Mouse (Mus musculus): ENCODE measurements around the gene Mgmt. TPM values are rescaled to one million over a fixed set of nuclear protein-coding genes. Genes with fewer than 3 reads are reported as not detected.

The Mgmt gene
- polyA plus RNA-seq, 1 experiment from 2014 or later = 4.8 TPM

GRCm38 (mm10) chr7:137010451-137010850 is 116.0 kb downstream of the Mgmt start:
- 93% methylated on average over 2 of the region's 2 CpGs for WGBS
- no peak overlapping the region for H3K4me3 ChIP-seq
- H3K36me3 ChIP-seq = no peaks in the 10 kb centered on the region
- H3K9me3 ChIP-seq = no peaks in the 10 kb centered on the region
- no peak overlapping the region for H3K27ac ChIP-seq
- peaks cover 16% of the 10 kb centered on the region for H3K4me1 ChIP-seq (replicated peaks)
- H3K27me3 ChIP-seq (ENCODE audit: insufficient read depth, poor library complexity, severe bottlenecking) = no peaks in the 10 kb centered on the region
- no peak for DNase-seq (ENCODE audit: low spot score)

GRCm38 (mm10) chr7:137012687-137013086 is 118.3 kb downstream of the Mgmt start:
- no peak overlapping the region for H3K4me3 ChIP-seq
- WGBS = 77% methylated on average over 8 of the region's 8 CpGs
- H3K4me1 ChIP-seq (replicated peaks) = peaks cover 14% of the 10 kb centered on the region
- no peaks in the 10 kb centered on the region for H3K36me3 ChIP-seq
- H3K27ac ChIP-seq = no peak overlapping the region
- H3K9me3 ChIP-seq = no peaks in the 10 kb centered on the region
- no peaks in the 10 kb centered on the region for H3K27me3 ChIP-seq (ENCODE audit: insufficient read depth, poor library complexity, severe bottlenecking)
- DNase-seq (ENCODE audit: low spot score) = no peak

- H3K27ac ChIP-seq = no peak overlapping the region
- 70% methylated on average over 3 of the region's 3 CpGs for WGBS
- no peak overlapping the region for H3K4me3 ChIP-seq
- H3K4me1 ChIP-seq (replicated peaks) = peaks cover 14% of the 10 kb centered on the region
- DNase-seq (ENCODE audit: low spot score) = no peak
- no peaks in the 10 kb centered on the region for H3K9me3 ChIP-seq
- H3K36me3 ChIP-seq = no peaks in the 10 kb centered on the region
- no peaks in the 10 kb centered on the region for H3K27me3 ChIP-seq (ENCODE audit: insufficient read depth, poor library complexity, severe bottlenecking)
These were observed 119.0 kb downstream of the Mgmt start for GRCm38 (mm10) chr7:137013433-137013832.

- 90% methylated on average over 5 of the region's 5 CpGs for WGBS
- Histone ChIP-seq H3K4me1 (replicated peaks) (peaks cover 5% of the 10 kb centered on the region; the same call in 1 of the 2 replicates), H3K36me3 (no peaks in the 10 kb centered on the region), H3K9me3 (no peaks in the 10 kb centered on the region), H3K4me3 (no peak overlapping the region), H3K27ac (no peak overlapping the region), H3K27me3 (ENCODE audit: insufficient read depth, poor library complexity, severe bottlenecking) (no peaks in the 10 kb centered on the region)
- DNase-seq (ENCODE audit: low spot score) = no peak
These were observed 124.2 kb downstream of the Mgmt start for GRCm38 (mm10) chr7:137018614-137019013.

- Histone ChIP-seq H3K9me3 (no peaks in the 10 kb centered on the region), H3K36me3 (no peaks in the 10 kb centered on the region), H3K4me1 (replicated peaks) (peaks cover 5% of the 10 kb centered on the region; the same call in 1 of the 2 replicates), H3K27me3 (ENCODE audit: insufficient read depth, poor library complexity, severe bottlenecking) (no peaks in the 10 kb centered on the region), H3K27ac (0 out of 2 replicates have a peak overlapping the region, but pooled peaks have one; percentile 8), H3K4me3 (no peak overlapping the region)
- WGBS = 85% methylated on average over 6 of the region's 6 CpGs
- DNase-seq (ENCODE audit: low spot score) = no peak
These were observed 125.8 kb downstream of the Mgmt start for GRCm38 (mm10) chr7:137020195-137020594.

- Histone ChIP-seq H3K27me3 (ENCODE audit: insufficient read depth, poor library complexity, severe bottlenecking) (no peaks in the 10 kb centered on the region), H3K27ac (no peak overlapping the region), H3K4me1 (replicated peaks) (0 out of 2 replicates have a peak, but pooled peaks cover 3% of the 10 kb centered on the region), H3K9me3 (0 out of 2 replicates have a peak, but pooled peaks cover 6% of the 10 kb centered on the region), H3K36me3 (no peaks in the 10 kb centered on the region), H3K4me3 (no peak overlapping the region)
- WGBS = 91% methylated on average over 4 of the region's 4 CpGs
- no peak for DNase-seq (ENCODE audit: low spot score)
These were observed 136.4 kb downstream of the Mgmt start for GRCm38 (mm10) chr7:137030789-137031188.

- DNase-seq (ENCODE audit: low spot score) = no peak
- peaks cover 11% of the 10 kb centered on the region; the same call in 1 of the 2 replicates for H3K4me1 ChIP-seq (replicated peaks)
- H3K4me3 ChIP-seq = no peak overlapping the region
- H3K27ac ChIP-seq = no peak overlapping the region
- H3K9me3 ChIP-seq = 0 out of 2 replicates have a peak, but pooled peaks cover 6% of the 10 kb centered on the region
- no peaks in the 10 kb centered on the region for H3K27me3 ChIP-seq (ENCODE audit: insufficient read depth, poor library complexity, severe bottlenecking)
- no peaks in the 10 kb centered on the region for H3K36me3 ChIP-seq
- 96% methylated on average over 12 of the region's 12 CpGs for WGBS
These were observed 138.8 kb downstream of the Mgmt start for GRCm38 (mm10) chr7:137033177-137033576.

GRCm38 (mm10) chr7:137034986-137035385 is 140.6 kb downstream of the Mgmt start:
- Histone ChIP-seq H3K4me1 (replicated peaks) (peaks cover 17% of the 10 kb centered on the region), H3K27ac (no peak overlapping the region), H3K9me3 (0 out of 2 replicates have a peak, but pooled peaks cover 6% of the 10 kb centered on the region), H3K27me3 (ENCODE audit: insufficient read depth, poor library complexity, severe bottlenecking) (0 out of 2 replicates have a peak, but pooled peaks cover 4% of the 10 kb centered on the region), H3K36me3 (no peaks in the 10 kb centered on the region), H3K4me3 (no peak overlapping the region)
- 91% methylated on average over 3 of the region's 3 CpGs for WGBS
- DNase-seq (ENCODE audit: low spot score) = no peak

- Histone ChIP-seq H3K4me3 (no peak overlapping the region), H3K9me3 (0 out of 2 replicates have a peak, but pooled peaks cover 2% of the 10 kb centered on the region), H3K27ac (no peak overlapping the region), H3K27me3 (ENCODE audit: insufficient read depth, poor library complexity, severe bottlenecking) (0 out of 2 replicates have a peak, but pooled peaks cover 4% of the 10 kb centered on the region), H3K36me3 (no peaks in the 10 kb centered on the region), H3K4me1 (replicated peaks) (peaks cover 26% of the 10 kb centered on the region)
- DNase-seq (ENCODE audit: low spot score) = no peak
- WGBS = 66% methylated on average over 5 of the region's 5 CpGs
These were observed 141.5 kb downstream of the Mgmt start for GRCm38 (mm10) chr7:137035916-137036315.

GRCm38 (mm10) chr7:137037471-137037870 is 143.1 kb downstream of the Mgmt start:
- Histone ChIP-seq H3K4me3 (no peak overlapping the region), H3K36me3 (no peaks in the 10 kb centered on the region), H3K9me3 (0 out of 2 replicates have a peak, but pooled peaks cover 2% of the 10 kb centered on the region), H3K27ac (no peak overlapping the region), H3K4me1 (replicated peaks) (peaks cover 34% of the 10 kb centered on the region), H3K27me3 (ENCODE audit: insufficient read depth, poor library complexity, severe bottlenecking) (0 out of 2 replicates have a peak, but pooled peaks cover 4% of the 10 kb centered on the region)
- DNase-seq (ENCODE audit: low spot score) = no peak
- WGBS = 83% methylated on average over 4 of the region's 4 CpGs

GRCm38 (mm10) chr7:137037872-137038271 is 143.5 kb downstream of the Mgmt start:
- WGBS = 76% methylated on average over 5 of the region's 5 CpGs
- Histone ChIP-seq H3K4me1 (replicated peaks) (peaks cover 34% of the 10 kb centered on the region), H3K36me3 (no peaks in the 10 kb centered on the region), H3K4me3 (no peak overlapping the region), H3K9me3 (0 out of 2 replicates have a peak, but pooled peaks cover 2% of the 10 kb centered on the region), H3K27me3 (ENCODE audit: insufficient read depth, poor library complexity, severe bottlenecking) (0 out of 2 replicates have a peak, but pooled peaks cover 4% of the 10 kb centered on the region), H3K27ac (no peak overlapping the region)
- DNase-seq (ENCODE audit: low spot score) = no peak

GRCm38 (mm10) chr7:137038311-137038945 is 144.0 kb downstream of the Mgmt start:
- Histone ChIP-seq H3K4me1 (replicated peaks) (peaks cover 34% of the 10 kb centered on the region), H3K4me3 (no peak overlapping the region), H3K36me3 (no peaks in the 10 kb centered on the region), H3K27ac (peak overlapping the region; percentile 67), H3K27me3 (ENCODE audit: insufficient read depth, poor library complexity, severe bottlenecking) (0 out of 2 replicates have a peak, but pooled peaks cover 4% of the 10 kb centered on the region), H3K9me3 (0 out of 2 replicates have a peak, but pooled peaks cover 2% of the 10 kb centered on the region)
- WGBS = 68% methylated on average over 10 of the region's 10 CpGs
- DNase-seq (ENCODE audit: low spot score) = no peak

GRCm38 (mm10) chr7:137038946-137039320 is 144.5 kb downstream of the Mgmt start:
- Histone ChIP-seq H3K9me3 (0 out of 2 replicates have a peak, but pooled peaks cover 2% of the 10 kb centered on the region), H3K4me3 (no peak overlapping the region), H3K27ac (peak overlapping the region; percentile 67), H3K27me3 (ENCODE audit: insufficient read depth, poor library complexity, severe bottlenecking) (0 out of 2 replicates have a peak, but pooled peaks cover 4% of the 10 kb centered on the region), H3K4me1 (replicated peaks) (peaks cover 34% of the 10 kb centered on the region), H3K36me3 (no peaks in the 10 kb centered on the region)
- no peak for DNase-seq (ENCODE audit: low spot score)
- WGBS = 53% methylated on average over 7 of the region's 7 CpGs
